Mouse (Mus musculus): ENCODE data around the gene Tas1r2.

Gene Tas1r2

DNA sequence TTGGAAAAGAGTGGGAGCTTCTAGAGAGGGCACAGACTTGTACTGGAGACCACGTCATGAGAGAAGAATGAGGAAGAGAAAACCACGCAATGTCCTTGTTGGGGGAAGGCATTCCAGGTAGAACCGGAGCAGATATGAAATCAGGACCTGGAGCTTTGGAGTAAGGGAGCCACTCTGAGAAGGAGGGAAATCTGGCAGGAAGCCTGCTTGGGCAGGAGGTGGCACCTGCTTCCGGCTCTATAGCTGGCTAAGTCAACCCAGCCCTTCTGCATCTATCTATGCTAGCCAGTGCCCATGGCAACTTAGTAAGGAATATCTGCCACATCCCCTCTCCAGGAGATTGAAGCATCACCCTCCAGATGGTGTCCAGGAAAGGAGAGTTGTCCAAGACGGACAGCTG, 52.6 kb downstream of the Tas1r2 start:
- no peak for DNase-seq (ENCODE audit: inconsistent ontology term)

- DNase-seq (ENCODE audit: inconsistent ontology term) = no peak
These were observed 57.4 kb downstream of the Tas1r2 start for GRCm38 (mm10) chr4:139710467-139711334.

- no peak for DNase-seq (ENCODE audit: inconsistent ontology term)
These were observed 62.0 kb downstream of the Tas1r2 start for GRCm38 (mm10) chr4:139715241-139715932.

GRCm38 (mm10) chr4:139716477-139717169, 63.3 kb downstream of the Tas1r2 start:
- peak; percentile 89 for DNase-seq (ENCODE audit: inconsistent ontology term)

GRCm38 (mm10) chr4:139718978-139719377, 65.6 kb downstream of the Tas1r2 start:
- DNase-seq (ENCODE audit: inconsistent ontology term) = no peak
